Mouse (Mus musculus) mouse embryonic stem cell (cell line): ENCODE measurements at regions not wholly inside any gene's neighbourhood (a gene's known extent, or its start where the extent isn't known, plus 50 kb on each side); places are given as distances from the start of the nearest gene placed in this dataset.

Experiments used
- in situ Hi-C, 2 experiments: fragments of 300-500 bp; cut with MboI; formaldehyde crosslinking; loops; 1 replicate in 1 of 2; 3 replicates in 1 of 2; pipeline ENCODE4 v1.14.3; 2019 to 2020; ENCODE audit warnings: low sequenced_read_pairs in 2 of 2, low pct_unique_long_range_greater_than_20kb in 1 of 2, mixed read lengths in 1 of 2; ENCODE audit not compliant: unreplicated experiment in 1 of 2

- in situ Hi-C loops, result no loop called here
These were observed 684.7 kb downstream of the Hs3st4 start for GRCm38 (mm10) chr7:124667180-124667968.

- in situ Hi-C loops, result no loop called here
These were observed 685.4 kb downstream of the Hs3st4 start for GRCm38 (mm10) chr7:124668058-124668457.

- in situ Hi-C loops, result no loop called here
These were observed 687.8 kb downstream of the Hs3st4 start for GRCm38 (mm10) chr7:124670477-124670876.

GRCm38 (mm10) chr7:124671117-124671516 lies 688.4 kb downstream of the Hs3st4 start:
- in situ Hi-C loops, result no loop called here

- in situ Hi-C loops, result no loop called here
These were observed 694.3 kb downstream of the Hs3st4 start for GRCm38 (mm10) chr7:124676854-124677515.

GRCm38 (mm10) chr7:124680561-124680960 lies 697.9 kb downstream of the Hs3st4 start:
- in situ Hi-C loops, result no loop called here

- in situ Hi-C loops, result no loop called here
These were observed 698.5 kb downstream of the Hs3st4 start for GRCm38 (mm10) chr7:124681212-124681611.

GRCm38 (mm10) chr7:124681820-124682219 lies 699.2 kb downstream of the Hs3st4 start:
- in situ Hi-C loops, result no loop called here

GRCm38 (mm10) chr7:124685424-124685823 lies 702.8 kb downstream of the Hs3st4 start:
- in situ Hi-C loops, result no loop called here

- in situ Hi-C loops, result no loop called here
These were observed 721.6 kb downstream of the Hs3st4 start for GRCm38 (mm10) chr7:124704163-124704824.

GRCm38 (mm10) chr7:124707143-124707542 lies 724.5 kb downstream of the Hs3st4 start:
- in situ Hi-C loops, result no loop called here

- in situ Hi-C loops, result no loop called here
These were observed 726.3 kb downstream of the Hs3st4 start for GRCm38 (mm10) chr7:124708771-124709485.

GRCm38 (mm10) chr7:124720927-124721326 lies 723.5 kb upstream of the Kdm8 start:
- in situ Hi-C loops, result no loop called here

GRCm38 (mm10) chr7:124742086-124742485 lies 702.4 kb upstream of the Kdm8 start:
- in situ Hi-C loops, result no loop called here

- in situ Hi-C loops, result no loop called here
These were observed 698.2 kb upstream of the Kdm8 start for GRCm38 (mm10) chr7:124746321-124746720.

- in situ Hi-C loops, result no loop called here
These were observed 696.1 kb upstream of the Kdm8 start for GRCm38 (mm10) chr7:124748396-124748795.

GRCm38 (mm10) chr7:124759084-124759483 lies 685.4 kb upstream of the Kdm8 start:
- in situ Hi-C loops, result no loop called here

- in situ Hi-C loops, result loop anchor here (25.0 kb wide), 1 partner anchor 391 kb away; no protein-coding TSS in a partner anchor
These were observed 666.7 kb upstream of the Kdm8 start for GRCm38 (mm10) chr7:124777822-124778221.

GRCm38 (mm10) chr7:124782816-124783215 lies 661.7 kb upstream of the Kdm8 start:
- in situ Hi-C loops, result loop anchor here (25.0 kb wide), 1 partner anchor 396 kb away; no protein-coding TSS in a partner anchor
